Mouse (Mus musculus) testis, adult 2 months (tissue): Measurements from ENCODE around the gene Spata18.

ENCODE experiments used
- CTCF ChIP-seq: fragments of 200-500 bp; IDR thresholded peaks from 2 replicates; pipeline ENCODE4 v1.5.1; 2012; ENCODE audit warnings: low read depth, mild to moderate bottlenecking, inconsistent platforms, low read length, moderate library complexity; ENCODE audit not compliant: control insufficient read depth, insufficient read depth, insufficient replicate concordance
- POLR2A ChIP-seq: fragments of 200-500 bp; IDR thresholded peaks from 2 replicates; pipeline ENCODE4 v1.6.1; 2012; ENCODE audit warnings: low read depth, mild to moderate bottlenecking, inconsistent platforms, low read length, moderate library complexity; ENCODE audit not compliant: control insufficient read depth

GRCm38 (mm10) chr5:73712852-73713251 lies 61.7 kb downstream of the Spata18 start:
- no peak for TF ChIP-seq POLR2A
- TF ChIP-seq CTCF: no peak
